Mouse (Mus musculus) activated CD4-positive, CD25-positive, alpha-beta regulatory T cell (primary cell): ENCODE measurements around the gene Mrpl30. TPM values are rescaled to one million over a fixed set of nuclear protein-coding genes. Genes with fewer than 3 reads are reported as not detected.

Source experiments
- polyA plus RNA-seq, 2 experiments: library from polyadenylated mRNA; unstranded; fragments of 100-300 nt; shearing (Covaris generic); gene quantifications; one replicate each; pipeline ENCODE4 v1.2.1; 2017

Gene Mrpl30
- polyA plus RNA-seq = 100 to 1,000 TPM; 154 to 229 TPM

GRCm38 (mm10) chr1:37890025-37890652 lies at the start of gene Mrpl30, which contains the start of gene Mitd1:
Gene Mrpl30 (plus strand): TSS chr1:37890477.
Gene Mitd1 (minus strand): TSS chr1:37890411.

GRCm38 (mm10) chr1:37866286-37866685 lies 24.0 kb upstream of the Mrpl30 start, which contains the start of gene Tsga10:
Gene Tsga10 (minus strand): TSS chr1:37866429.

GRCm38 (mm10) chr1:37871704-37872103 lies 18.6 kb upstream of the Mrpl30 start, which contains the start of gene Lipt1:
Gene Lipt1 (plus strand): TSS chr1:37871738.

GRCm38 (mm10) chr1:37916393-37916792 lies 26.1 kb downstream of the Mrpl30 start, which contains the start of gene Lyg2:
Gene Lyg2 (minus strand): TSS chr1:37916493.

Other genes with a start within 250 kb of the Mrpl30 start
- 1 to 10 TPM in 1 of 2 experiments, under 1 TPM in 1; 0.29 to 1.2 TPM for gene 2010300C02Rik, start 170.4 kb upstream of the Mrpl30 start, polyA plus RNA-seq
- gene Tsga10, start 24.0 kb upstream of the Mrpl30 start, polyA plus RNA-seq = 1 to 10 TPM; 1.9 to 2.1 TPM
- 1 to 10 TPM; 2.8 to 7.0 TPM for gene Lipt1, start 18.7 kb upstream of the Mrpl30 start, polyA plus RNA-seq
- 10 to 100 TPM; 82.4 to 92.7 TPM for gene Mitd1, start 66 bp upstream of the Mrpl30 start, polyA plus RNA-seq
- not detected for gene Lyg2, start 26.0 kb downstream of the Mrpl30 start, polyA plus RNA-seq
- gene Lyg1, start 67.3 kb downstream of the Mrpl30 start, polyA plus RNA-seq = not detected
- gene Txndc9, start 107.4 kb downstream of the Mrpl30 start, polyA plus RNA-seq = 10 to 100 TPM; 98.7 to 99.6 TPM
- gene Eif5b, start 107.5 kb downstream of the Mrpl30 start, polyA plus RNA-seq = 10 to 100 TPM; 17.2 to 24.3 TPM
- gene Rev1, start 239.3 kb downstream of the Mrpl30 start, polyA plus RNA-seq = 10 to 100 TPM; 23.5 to 26.4 TPM